Mouse (Mus musculus) myocyte (in vitro differentiated cells): ENCODE data around the gene Ube2ql1. TPM values are rescaled to one million over a fixed set of nuclear protein-coding genes. Genes with fewer than 3 reads are reported as not detected.

Experiments used
- H3K27me3 ChIP-seq: one replicate; pipeline ENCODE4 v1.6.1; 2011; ENCODE audit not compliant: control insufficient read depth, insufficient read depth, insufficient read length
- H3K36me3 ChIP-seq: one replicate; pipeline ENCODE4 v1.6.1; 2011; ENCODE audit not compliant: control insufficient read depth, insufficient read depth
- H3K4me2 ChIP-seq: one replicate; pipeline ENCODE4 v1.6.1; 2011; ENCODE audit warnings: low read depth, control low read depth
- H3K4me3 ChIP-seq: one replicate; pipeline ENCODE4 v1.5.1; 2011; ENCODE audit warnings: mild to moderate bottlenecking, control low read depth, moderate library complexity
- H3K79me2 ChIP-seq: one replicate; pipeline ENCODE4 v1.6.1; 2011; ENCODE audit not compliant: control insufficient read depth, insufficient read depth
- H3ac ChIP-seq: one replicate; pipeline ENCODE4 v1.6.1; 2011; ENCODE audit not compliant: control insufficient read depth, insufficient read length
- CEBPB ChIP-seq: IDR thresholded peaks from 2 replicates; pipeline ENCODE4 v1.6.1; 2011; ENCODE audit warnings: mild to moderate bottlenecking, moderate library complexity; ENCODE audit not compliant: poor library complexity, insufficient read depth, severe bottlenecking
- E2F4 ChIP-seq: IDR thresholded peaks from one replicate; pipeline ENCODE4 v1.6.1; 2011; ENCODE audit warnings: mild to moderate bottlenecking, control low read depth, moderate library complexity; ENCODE audit not compliant: insufficient read depth
- MAX ChIP-seq: IDR thresholded peaks from one replicate; pipeline ENCODE4 v1.6.1; 2011; ENCODE audit warnings: low read depth, mild to moderate bottlenecking, control low read depth
- MYOD1 ChIP-seq, 3 experiments: IDR thresholded peaks; one replicate each; pipeline ENCODE4 v1.6.1; 2011; ENCODE audit warnings: control low read depth in 2 of 3, low read depth in 2 of 3, mild to moderate bottlenecking in 2 of 3, moderate library complexity in 1 of 3; ENCODE audit not compliant: insufficient read length in 2 of 3, control insufficient read depth in 1 of 3
- MYOG ChIP-seq, 3 experiments: IDR thresholded peaks; one replicate each; pipeline ENCODE4 v1.6.1; 2011; ENCODE audit warnings: control low read depth in 2 of 3, low read depth in 2 of 3, mild to moderate bottlenecking in 2 of 3; ENCODE audit not compliant: insufficient read length in 2 of 3, control insufficient read depth in 1 of 3, insufficient read depth in 1 of 3
- POLR2A ChIP-seq: IDR thresholded peaks from one replicate; pipeline ENCODE4 v1.6.1; 2011; ENCODE audit warnings: low read depth, mild to moderate bottlenecking, control low read depth, moderate library complexity; ENCODE audit not compliant: insufficient read length
- POLR2AphosphoS2 ChIP-seq: IDR thresholded peaks from one replicate; pipeline ENCODE4 v1.6.1; 2011; ENCODE audit warnings: low read depth, control low read depth; ENCODE audit not compliant: insufficient read length
- REST ChIP-seq: IDR thresholded peaks from one replicate; pipeline ENCODE4 v1.6.1; 2011; ENCODE audit warnings: mild to moderate bottlenecking, control low read depth, moderate library complexity; ENCODE audit not compliant: insufficient read depth, insufficient read length
- SRF ChIP-seq: IDR thresholded peaks from one replicate; pipeline ENCODE4 v1.6.1; 2011; ENCODE audit warnings: low read depth; ENCODE audit not compliant: control insufficient read depth, insufficient read length
- TCF12 ChIP-seq: IDR thresholded peaks from one replicate; pipeline ENCODE4 v1.6.1; 2011; ENCODE audit warnings: mild to moderate bottlenecking, control low read depth; ENCODE audit not compliant: poor library complexity, insufficient read depth, severe bottlenecking
- TCF3 ChIP-seq: IDR thresholded peaks from one replicate; pipeline ENCODE4 v1.6.1; 2011; ENCODE audit warnings: low read depth, control low read depth; ENCODE audit not compliant: insufficient read length
- USF1 ChIP-seq: IDR thresholded peaks from one replicate; pipeline ENCODE4 v1.6.1; 2011; ENCODE audit warnings: low read depth, mild to moderate bottlenecking, control low read depth, moderate library complexity
- polyA plus RNA-seq: library from polyadenylated mRNA; unstranded; fragments of >200 nt; fragmentation: generic; extraction: Trizol; gene quantifications from one replicate; pipeline ENCODE4 v1.2.1, GENCODE M21; 2012; ENCODE audit warnings: missing spikeins

The Ube2ql1 gene
- polyA plus RNA-seq, 1 experiment, result 0.02 TPM

GRCm38 (mm10) chr13:69737444-69738185 is 2.1 kb downstream of the Ube2ql1 start:
- H3K4me3 ChIP-seq, result no peak overlapping the region
- no peaks in the 10 kb centered on the region for H3K79me2 ChIP-seq
- H3K4me2 ChIP-seq, result no peak overlapping the region
- H3K36me3 ChIP-seq, result no peaks in the 10 kb centered on the region
- H3K27me3 ChIP-seq, result peaks cover 40% of the 10 kb centered on the region
- H3ac ChIP-seq, result no peak overlapping the region
- TF ChIP-seq MYOG (IDR thresholded peaks at IDR 0.05; ENCODE audit: control insufficient read depth in 1 of 3, insufficient read depth in 1 of 3, insufficient read length in 2 of 3, low read depth in 2 of 3), result no peak
- TF ChIP-seq MAX, result no peak
- TF ChIP-seq CEBPB, result no peak
- TF ChIP-seq TCF12, result no peak
- no peak for TF ChIP-seq POLR2AphosphoS2
- TF ChIP-seq TCF3, result no peak
- no peak for TF ChIP-seq USF1
- TF ChIP-seq MYOD1 (IDR thresholded peaks at IDR 0.05; ENCODE audit: control insufficient read depth in 1 of 3, insufficient read length in 2 of 3, low read depth in 2 of 3), result no peak
- TF ChIP-seq POLR2A, result no peak

- no peaks in the 10 kb centered on the region for H3K36me3 ChIP-seq
- no peak overlapping the region for H3ac ChIP-seq
- H3K4me2 ChIP-seq, result no peak overlapping the region
- H3K79me2 ChIP-seq, result no peaks in the 10 kb centered on the region
- H3K4me3 ChIP-seq, result no peak overlapping the region
- H3K27me3 ChIP-seq, result peaks cover 20% of the 10 kb centered on the region
- no peak for TF ChIP-seq REST
- no peak for TF ChIP-seq CEBPB
- TF ChIP-seq TCF3, result no peak
- TF ChIP-seq E2F4, result no peak
- TF ChIP-seq POLR2A, result no peak
- TF ChIP-seq MYOD1 (IDR thresholded peaks at IDR 0.05; ENCODE audit: control insufficient read depth in 1 of 3, insufficient read length in 2 of 3, low read depth in 2 of 3), result no peak
- TF ChIP-seq MYOG (IDR thresholded peaks at IDR 0.05; ENCODE audit: control insufficient read depth in 1 of 3, insufficient read depth in 1 of 3, insufficient read length in 2 of 3, low read depth in 2 of 3), result no peak
- TF ChIP-seq USF1, result no peak
- no peak for TF ChIP-seq TCF12
- no peak for TF ChIP-seq SRF
- no peak for TF ChIP-seq MAX
- no peak for TF ChIP-seq POLR2AphosphoS2
These were observed 7.1 kb downstream of the Ube2ql1 start for GRCm38 (mm10) chr13:69732636-69733035.

- Histone ChIP-seq H3K4me2 (no peak overlapping the region), H3K36me3 (no peaks in the 10 kb centered on the region), H3ac (no peak overlapping the region), H3K79me2 (no peaks in the 10 kb centered on the region), H3K27me3 (peaks cover under 1% of the 10 kb centered on the region), H3K4me3 (no peak overlapping the region)
- TF ChIP-seq MYOG (IDR thresholded peaks at IDR 0.05; ENCODE audit: control insufficient read depth in 1 of 3, insufficient read depth in 1 of 3, insufficient read length in 2 of 3, low read depth in 2 of 3), result no peak
These were observed 14.3 kb downstream of the Ube2ql1 start for GRCm38 (mm10) chr13:69725376-69725775.

GRCm38 (mm10) chr13:69721141-69721540 is 18.5 kb downstream of the Ube2ql1 start:
- no peak overlapping the region for H3ac ChIP-seq
- no peaks in the 10 kb centered on the region for H3K27me3 ChIP-seq
- no peaks in the 10 kb centered on the region for H3K36me3 ChIP-seq
- TF ChIP-seq TCF3 (no peak), E2F4 (no peak), SRF (no peak), MYOD1 (IDR thresholded peaks at IDR 0.05; ENCODE audit: control insufficient read depth in 1 of 3, insufficient read length in 2 of 3, low read depth in 2 of 3) (no peak), MYOG (IDR thresholded peaks at IDR 0.05; ENCODE audit: control insufficient read depth in 1 of 3, insufficient read depth in 1 of 3, insufficient read length in 2 of 3, low read depth in 2 of 3) (no peak), CEBPB (no peak), POLR2AphosphoS2 (no peak), REST (no peak), MAX (no peak), POLR2A (no peak), TCF12 (no peak), USF1 (no peak)
- no peak overlapping the region for H3K4me3 ChIP-seq
- no peaks in the 10 kb centered on the region for H3K79me2 ChIP-seq
- no peak overlapping the region for H3K4me2 ChIP-seq

- Histone ChIP-seq H3K79me2 (no peaks in the 10 kb centered on the region), H3K4me3 (no peak overlapping the region), H3K36me3 (no peaks in the 10 kb centered on the region), H3K4me2 (no peak overlapping the region), H3ac (no peak overlapping the region), H3K27me3 (no peaks in the 10 kb centered on the region)
- TF ChIP-seq REST, result no peak
- no peak for TF ChIP-seq POLR2AphosphoS2
- TF ChIP-seq E2F4, result no peak
These were observed 21.7 kb downstream of the Ube2ql1 start for GRCm38 (mm10) chr13:69717860-69718598.
